Mouse (Mus musculus) limb, embryonic 10.5 days (tissue): ENCODE data around the gene Rnf222. TPM values are rescaled to one million over a fixed set of nuclear protein-coding genes. Genes with fewer than 3 reads are reported as not detected.
"Not testable (repeated sequence)": the region's sequence is repeated elsewhere in the genome, so short reads cannot be mapped to it uniquely, and the experiment has no call there.

ENCODE experiments used
- DNase-seq: peaks from one replicate; pipeline ENCODE4 v3.0.0-alpha.2; 2017; ENCODE audit warnings: low spot score
- H3K27ac ChIP-seq: fragments of 300-500 bp; sonication (generic); 2 replicates; pipeline ENCODE4 v1.5.1; 2016; ENCODE audit warnings: mild to moderate bottlenecking
- H3K27me3 ChIP-seq: fragments of 300-500 bp; sonication (generic); 2 replicates; pipeline ENCODE4 v1.6.1; 2016; ENCODE audit warnings: low read depth, mild to moderate bottlenecking; ENCODE audit not compliant: poor library complexity, severe bottlenecking
- H3K36me3 ChIP-seq: fragments of 300-500 bp; sonication (generic); 2 replicates; pipeline ENCODE4 v1.6.1; 2016; ENCODE audit warnings: mild to moderate bottlenecking, moderate library complexity
- H3K4me1 ChIP-seq: fragments of 300-500 bp; sonication (generic); 2 replicates; pipeline ENCODE4 v1.6.1; 2016
- H3K4me3 ChIP-seq: fragments of 300-500 bp; sonication (generic); 2 replicates; pipeline ENCODE4 v1.5.1; 2016; ENCODE audit warnings: mild to moderate bottlenecking, moderate library complexity
- H3K9me3 ChIP-seq: fragments of 300-500 bp; sonication (generic); replicated peaks from 2 replicates; pipeline ENCODE4 v1.6.1; 2016; ENCODE audit warnings: mild to moderate bottlenecking
- WGBS: fragments of 180-500 bp; shearing (Covaris S2); methylation state at CpG from one replicate; pipeline ENCODE4 v1.1.7; 2016; 5-methylcytosine and 5-hydroxymethylcytosine counted together
- polyA plus RNA-seq: library from polyadenylated mRNA; unstranded; fragments of >200 nt; fragmentation: Nextera tagmentation; extraction: Ambion mirVana; gene quantifications from 2 replicates; pipeline ENCODE4 v1.2.1, GENCODE M21; 2016

Gene Rnf222
- polyA plus RNA-seq, 1 experiment from 2014 or later: 0.09 TPM

DNA sequence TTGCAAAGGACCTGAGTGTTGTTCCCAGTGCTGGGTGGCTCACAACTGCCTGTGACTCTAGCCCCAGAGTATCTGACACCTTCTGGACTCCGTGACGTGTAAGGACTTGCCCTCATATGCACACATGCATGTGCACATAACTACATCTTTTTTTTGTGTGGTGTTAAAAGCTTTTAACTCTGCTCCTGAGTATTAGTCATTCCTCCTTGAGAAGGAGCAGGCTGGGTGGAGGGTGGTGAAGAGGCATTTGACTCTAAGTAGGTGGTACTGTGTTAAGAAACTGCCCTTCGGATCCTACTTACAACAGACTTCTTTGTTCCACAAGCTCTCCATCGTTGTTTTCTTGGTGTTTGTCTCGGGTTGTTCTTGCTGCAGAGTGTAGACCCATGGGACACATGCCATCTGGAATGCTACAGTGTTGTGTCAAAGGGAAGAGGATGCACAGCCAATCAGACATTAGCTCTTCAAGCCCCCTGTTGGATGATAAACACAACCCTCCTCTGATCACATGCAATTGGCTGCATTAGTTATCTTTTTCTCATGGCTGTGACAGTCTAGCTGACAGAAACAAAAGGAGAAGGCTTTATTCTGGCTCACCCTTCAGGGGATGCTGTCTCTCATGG is 45.6 kb downstream of the Rnf222 start:
- no peak for DNase-seq
- no peak overlapping the region for H3K4me3 ChIP-seq
- H3K9me3 ChIP-seq: no peaks in the 10 kb centered on the region
- no peaks in the 10 kb centered on the region for H3K27me3 ChIP-seq
- peaks cover under 1% of the 10 kb centered on the region; the same call in 1 of the 2 replicates for H3K4me1 ChIP-seq
- H3K36me3 ChIP-seq: no peaks in the 10 kb centered on the region
- H3K27ac ChIP-seq: no peak overlapping the region
- 86% methylated on average over 5 of the region's 5 CpGs for WGBS

DNA sequence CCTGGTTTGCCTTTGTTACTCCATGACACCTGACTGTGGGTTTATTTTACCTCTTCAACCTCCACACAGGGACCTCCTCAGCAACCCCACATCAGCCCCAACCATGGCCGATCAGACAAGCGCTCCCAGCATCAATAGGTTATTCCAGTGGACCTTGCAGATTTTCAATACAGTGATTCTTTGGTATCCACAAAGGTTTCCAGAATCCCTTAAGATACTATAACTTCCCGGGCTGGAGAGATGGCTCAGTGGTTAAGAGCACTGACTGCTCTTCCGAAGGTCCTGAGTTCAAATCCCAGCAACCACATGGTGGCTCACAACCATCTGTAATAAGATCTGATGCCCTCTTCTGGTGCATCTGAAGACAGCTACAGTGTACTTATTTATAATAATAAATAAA is 48.6 kb downstream of the Rnf222 start:
- not testable (repeated sequence) for H3K9me3 ChIP-seq, H3K27me3 ChIP-seq, H3K36me3 ChIP-seq, H3K27ac ChIP-seq, DNase-seq, H3K4me3 ChIP-seq
- H3K4me1 ChIP-seq: peaks cover 15% of the 10 kb centered on the region
- 89% methylated on average over 4 of the region's 4 CpGs for WGBS

DNA sequence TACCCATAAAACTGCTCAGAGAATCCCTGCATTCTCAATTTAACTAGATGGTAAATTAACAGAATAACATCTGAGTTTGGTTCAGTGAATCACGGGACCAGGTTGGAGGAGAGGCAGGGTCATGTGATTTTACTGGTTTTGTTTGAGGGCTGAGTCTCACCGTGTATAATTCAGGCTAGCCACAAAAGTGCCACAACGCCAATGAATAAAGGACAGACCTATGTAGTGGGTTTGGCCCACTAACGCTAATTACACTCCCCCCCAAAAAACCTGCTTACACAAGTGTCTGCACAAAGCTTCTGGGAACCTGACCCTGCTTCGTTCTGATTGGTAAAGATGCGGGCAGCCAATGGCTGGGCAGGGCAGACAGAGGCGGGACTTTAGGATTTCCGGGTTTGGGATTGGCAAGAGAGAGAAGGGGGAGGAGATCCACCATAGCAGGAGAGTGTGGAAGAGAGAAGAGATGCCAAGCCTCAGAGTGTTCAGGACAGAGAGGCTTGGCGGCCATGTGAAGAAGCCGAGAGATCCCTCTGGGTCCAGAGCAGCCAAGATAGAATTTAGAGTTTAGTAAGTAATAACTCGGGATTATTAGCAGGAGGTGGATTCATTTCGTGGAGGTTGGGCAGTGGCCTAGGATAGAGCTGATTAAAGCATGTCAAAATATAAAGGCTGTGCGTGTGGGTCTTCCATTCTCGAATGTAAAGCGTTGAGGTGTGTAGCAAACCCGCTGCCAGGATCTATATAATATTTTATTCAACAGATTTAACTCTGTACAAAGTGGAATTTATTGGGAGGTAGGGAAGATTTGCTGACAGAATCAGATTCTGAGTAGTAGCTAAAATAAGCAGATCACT is 51.3 kb downstream of the Rnf222 start:
- Histone ChIP-seq H3K4me1 (peaks cover 15% of the 10 kb centered on the region), H3K27ac (peak overlapping the region; percentile 82)
- 4% methylated on average over 16 of the region's 16 CpGs for WGBS

DNA sequence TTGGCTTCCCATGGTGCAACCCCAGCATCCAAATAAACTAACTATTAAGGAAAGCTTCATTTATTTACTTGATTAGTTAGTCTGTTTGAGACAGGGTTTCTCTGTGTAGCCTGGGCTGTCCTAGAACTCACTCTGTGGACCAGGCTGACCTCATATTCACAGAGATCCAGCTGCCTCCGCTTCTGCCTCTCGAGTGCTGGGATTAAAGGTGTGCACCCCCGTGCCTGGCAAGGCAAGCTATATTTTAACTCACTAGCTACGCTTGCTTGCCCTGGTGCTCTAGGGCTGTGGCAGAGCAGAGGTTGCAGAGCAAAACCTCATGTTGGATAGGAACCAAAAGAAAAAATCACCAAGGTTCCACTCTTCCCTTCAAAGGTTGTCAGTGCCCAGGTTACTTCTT is 52.2 kb downstream of the Rnf222 start:
- H3K36me3 ChIP-seq: 0 out of 2 replicates have a peak, but pooled peaks cover 4% of the 10 kb centered on the region
- no peaks in the 10 kb centered on the region for H3K9me3 ChIP-seq
- peaks cover 15% of the 10 kb centered on the region for H3K4me1 ChIP-seq
- DNase-seq: no peak
- 73% methylated on average over 4 of the region's 4 CpGs for WGBS
- H3K27me3 ChIP-seq: peaks cover 4% of the 10 kb centered on the region; the same call in 1 of the 2 replicates
- H3K4me3 ChIP-seq: peak overlapping the region; percentile 55
- H3K27ac ChIP-seq: peak overlapping the region; percentile 82; the same call in 1 of the 2 replicates

More for the DNA sequence above, 51.3 kb downstream of the Rnf222 start:
- Histone ChIP-seq H3K4me3 (peak overlapping the region; percentile 55), H3K27me3 (no peaks in the 10 kb centered on the region), H3K9me3 (no peaks in the 10 kb centered on the region), H3K36me3 (0 out of 2 replicates have a peak, but pooled peaks cover 2% of the 10 kb centered on the region)
- peak; percentile 83 for DNase-seq

DNA sequence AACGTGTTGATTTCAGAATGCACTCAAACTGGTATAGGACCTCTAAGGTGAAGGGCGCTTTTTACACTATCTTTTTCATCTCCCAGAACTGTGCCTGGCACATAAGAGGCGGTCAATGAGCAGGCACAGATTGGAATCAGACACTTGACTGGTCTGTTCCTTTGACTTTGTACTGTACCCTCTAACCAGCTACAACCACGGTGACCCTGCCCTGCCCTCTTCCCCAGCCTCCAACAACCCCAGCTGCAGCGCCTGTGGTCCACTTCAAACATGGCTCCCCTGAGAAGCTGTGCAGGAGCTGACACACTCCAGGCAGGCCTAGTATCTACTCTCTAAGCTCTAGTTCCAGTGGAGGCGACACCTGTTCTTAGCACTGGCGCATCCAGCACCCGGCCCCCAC is 54.4 kb downstream of the Rnf222 start:
- peaks cover 24% of the 10 kb centered on the region for H3K4me1 ChIP-seq
- 0 out of 2 replicates have a peak, but pooled peaks cover 4% of the 10 kb centered on the region for H3K36me3 ChIP-seq
- DNase-seq: no peak
- no peak overlapping the region for H3K4me3 ChIP-seq
- peaks cover 26% of the 10 kb centered on the region for H3K27me3 ChIP-seq
- WGBS: 89% methylated on average over 8 of the region's 8 CpGs
- H3K9me3 ChIP-seq: no peaks in the 10 kb centered on the region
- H3K27ac ChIP-seq: no peak overlapping the region

DNA sequence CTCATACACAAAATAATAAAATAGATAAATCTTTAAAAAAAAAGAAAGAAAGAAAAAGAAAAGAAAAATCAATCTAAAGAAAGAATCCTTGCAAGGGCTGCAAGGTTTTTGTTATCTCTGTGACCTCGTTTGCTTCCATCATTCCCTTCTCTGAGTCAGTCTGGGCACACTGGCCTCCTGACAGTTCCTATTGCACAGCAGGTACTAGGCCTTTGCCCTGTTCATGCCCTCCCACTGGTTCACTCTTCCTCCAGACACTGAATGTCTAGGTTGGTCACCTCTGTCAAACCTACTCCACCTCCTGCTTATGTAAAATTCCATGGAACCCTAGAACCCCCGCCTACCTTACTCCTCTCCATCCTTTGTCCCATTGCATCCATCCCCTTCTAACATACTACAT is 56.9 kb downstream of the Rnf222 start:
- no peaks in the 10 kb centered on the region for H3K9me3 ChIP-seq
- no peak overlapping the region for H3K4me3 ChIP-seq
- peaks cover 49% of the 10 kb centered on the region for H3K27me3 ChIP-seq
- WGBS: 83% methylated on average over 2 of the region's 2 CpGs
- no peak for DNase-seq
- H3K36me3 ChIP-seq: 0 out of 2 replicates have a peak, but pooled peaks cover 4% of the 10 kb centered on the region
- peaks cover 13% of the 10 kb centered on the region for H3K4me1 ChIP-seq
- no peak overlapping the region for H3K27ac ChIP-seq

Other genes starting within 250 kb of the Rnf222 start
- gene Myh10, start 197.0 kb upstream of the Rnf222 start, polyA plus RNA-seq: 138 and 176 TPM in 2 replicates
- gene Ndel1, start 16.7 kb upstream of the Rnf222 start, polyA plus RNA-seq: 52.6 and 61.8 TPM in 2 replicates
- 1,058 and 1,266 TPM in 2 replicates for gene Rpl26, start 13.0 kb downstream of the Rnf222 start, polyA plus RNA-seq
- not detected in 2 replicates for gene Odf4, start 38.5 kb downstream of the Rnf222 start, polyA plus RNA-seq
- gene Arhgef15, start 68.9 kb downstream of the Rnf222 start, polyA plus RNA-seq: 8.0 and 9.0 TPM in 2 replicates
- 2.4 and 3.2 TPM in 2 replicates for gene Slc25a35, start 79.6 kb downstream of the Rnf222 start, polyA plus RNA-seq
- 88.6 and 115 TPM in 2 replicates for gene Rangrf, start 86.6 kb downstream of the Rnf222 start, polyA plus RNA-seq
- 66.5 and 70.0 TPM in 2 replicates for gene Pfas, start 119.9 kb downstream of the Rnf222 start, polyA plus RNA-seq
- gene Ctc1, start 127.4 kb downstream of the Rnf222 start, polyA plus RNA-seq: 103 and 104 TPM in 2 replicates
- 214 and 217 TPM in 2 replicates for gene Aurkb, start 157.1 kb downstream of the Rnf222 start, polyA plus RNA-seq
- 5.3 and 6.0 TPM in 2 replicates for gene Borcs6, start 171.2 kb downstream of the Rnf222 start, polyA plus RNA-seq
- gene Tmem107, start 182.3 kb downstream of the Rnf222 start, polyA plus RNA-seq: 35.8 and 38.6 TPM in 2 replicates
- 51.1 and 72.1 TPM in 2 replicates for gene Vamp2, start 199.9 kb downstream of the Rnf222 start, polyA plus RNA-seq
- gene Per1, start 206.7 kb downstream of the Rnf222 start, polyA plus RNA-seq: 10.3 and 10.8 TPM in 2 replicates
- 0.53 and 0.90 TPM in 2 replicates for gene Hes7, start 231.9 kb downstream of the Rnf222 start, polyA plus RNA-seq
- gene 9130213A22Rik, start 234.0 kb downstream of the Rnf222 start, polyA plus RNA-seq: 0.15 and 0.29 TPM in 2 replicates
- gene Aloxe3, start 237.3 kb downstream of the Rnf222 start, polyA plus RNA-seq: 0.28 and 0.39 TPM in 2 replicates